Mouse (Mus musculus) ES-Bruce4 (cell line): ENCODE data around the gene Map2k3.

Source experiments
- CTCF ChIP-seq: IDR thresholded peaks from one replicate; pipeline ENCODE4 v1.8.1; 2011; ENCODE audit warnings: low read depth, low read length
- EP300 ChIP-seq: IDR thresholded peaks from 2 replicates; pipeline ENCODE4 v1.6.1; 2011; ENCODE audit warnings: low read depth, low read length; ENCODE audit not compliant: insufficient read depth

- TF ChIP-seq EP300 (no peak), CTCF (no peak)
Measured at GRCm38 (mm10) chr11:60902001-60902400, 29.8 kb upstream of the Map2k3 start.
